Mouse (Mus musculus) cortical plate, adult 2 months (tissue): ENCODE measurements around the gene Isg20l2.

ENCODE experiments used
- CTCF ChIP-seq: fragments of 200-500 bp; IDR thresholded peaks from 2 replicates; pipeline ENCODE4 v1.5.1; 2011; ENCODE audit warnings: mild to moderate bottlenecking, control low read depth, low read length; ENCODE audit not compliant: insufficient read depth; ENCODE audit errors: extremely low read depth
- POLR2A ChIP-seq: fragments of 200-500 bp; IDR thresholded peaks from 2 replicates; pipeline ENCODE4 v1.6.1; 2011; ENCODE audit warnings: mild to moderate bottlenecking, low read length, control low read depth; ENCODE audit not compliant: insufficient read depth; ENCODE audit errors: extremely low read depth

DNA sequence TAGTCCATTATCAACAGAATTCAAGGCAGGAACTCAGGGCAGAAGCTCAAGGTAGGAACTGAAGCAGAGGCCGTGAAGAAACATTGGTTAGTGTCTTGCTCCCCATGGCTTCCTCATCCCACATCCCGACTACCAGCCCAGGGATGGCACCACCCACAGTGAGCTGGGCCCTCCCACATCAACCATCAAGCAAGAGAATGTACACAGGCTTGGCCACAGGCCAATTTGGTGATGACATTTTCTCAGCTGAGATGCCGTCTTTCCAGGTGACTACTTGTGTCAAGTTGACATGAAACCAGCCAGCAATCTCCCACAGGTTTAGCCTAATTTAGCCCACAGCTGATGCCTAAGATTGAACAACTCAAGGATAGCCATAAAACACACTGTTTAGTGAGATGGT lies 30.8 kb upstream of the Isg20l2 start:
- TF ChIP-seq CTCF (no peak), POLR2A (no peak)
